Mouse (Mus musculus) liver, adult 2 months (tissue): ENCODE measurements around the gene Slc23a4.

ENCODE experiments used
- CTCF ChIP-seq: fragments of 200-500 bp; IDR thresholded peaks from 2 replicates; pipeline ENCODE4 v1.5.1; 2011; ENCODE audit warnings: low read depth, low read length, control low read depth
- POLR2A ChIP-seq: fragments of 200-500 bp; IDR thresholded peaks from 2 replicates; pipeline ENCODE4 v1.6.1; 2011; ENCODE audit warnings: low read length, control low read depth; ENCODE audit not compliant: insufficient read depth; ENCODE audit errors: extremely low read depth

DNA sequence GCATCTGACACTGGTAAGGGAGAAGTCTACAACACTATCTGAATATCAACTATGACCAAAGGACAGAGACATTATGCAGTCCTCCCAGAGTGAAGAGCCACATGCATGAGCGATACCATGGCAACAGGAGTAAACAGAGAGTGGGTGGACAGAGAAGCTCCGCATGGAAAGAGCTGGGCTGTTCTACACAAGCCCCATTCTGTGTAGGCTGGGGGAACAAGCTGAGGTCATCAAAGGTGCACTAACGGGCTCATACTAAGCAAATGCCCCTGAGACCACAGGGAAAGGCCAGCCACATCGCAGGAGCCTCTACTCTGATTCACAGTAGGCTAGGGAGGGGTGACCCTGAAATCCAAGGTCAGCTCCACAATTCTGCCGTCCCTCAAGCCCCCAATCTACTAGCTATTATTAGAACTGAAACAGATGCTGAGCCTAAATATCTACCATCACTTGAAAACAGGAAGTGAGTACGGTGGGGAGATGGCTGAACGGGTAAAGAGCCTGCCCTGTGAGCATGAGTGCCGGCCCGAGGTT is 86.2 kb downstream of the Slc23a4 start:
- TF ChIP-seq CTCF (no peak), POLR2A (no peak)
